Mouse (Mus musculus) adipocyte (in vitro differentiated cells): Measurements from ENCODE around the gene Wscd2.
"Not testable (repeated sequence)": the region's sequence is repeated elsewhere in the genome, so short reads cannot be mapped to it uniquely, and the experiment has no call there.

Experiments used
- DNase-seq: peaks from one replicate; pipeline ENCODE4 v3.0.0-alpha.2; 2016; ENCODE audit warnings: low spot score

The Wscd2 gene

GRCm38 (mm10) chr5:113584439-113584838 is 94.3 kb downstream of the Wscd2 start:
- DNase-seq = no peak

GRCm38 (mm10) chr5:113585619-113586457 is 95.7 kb downstream of the Wscd2 start:
- DNase-seq = not testable (repeated sequence)

- not testable (repeated sequence) for DNase-seq
Measured at GRCm38 (mm10) chr5:113586458-113586849, 96.3 kb downstream of the Wscd2 start.

- DNase-seq = no peak
Measured at GRCm38 (mm10) chr5:113590010-113590640, 100.0 kb downstream of the Wscd2 start.

- no peak for DNase-seq
Measured at GRCm38 (mm10) chr5:113591166-113591565, 101.0 kb downstream of the Wscd2 start.

- no peak for DNase-seq
Measured at GRCm38 (mm10) chr5:113591751-113592230, 101.7 kb downstream of the Wscd2 start.

- no peak for DNase-seq
Measured at GRCm38 (mm10) chr5:113593911-113594705, 104.0 kb downstream of the Wscd2 start.

GRCm38 (mm10) chr5:113596252-113596651 is 106.1 kb downstream of the Wscd2 start:
- no peak for DNase-seq

- DNase-seq = no peak
Measured at GRCm38 (mm10) chr5:113596780-113597353, 106.7 kb downstream of the Wscd2 start.

- no peak for DNase-seq
Measured at GRCm38 (mm10) chr5:113600181-113600580, 110.0 kb downstream of the Wscd2 start.

- DNase-seq = no peak
Measured at GRCm38 (mm10) chr5:113600803-113601202, 110.7 kb downstream of the Wscd2 start.

GRCm38 (mm10) chr5:113603471-113603870 is 113.3 kb downstream of the Wscd2 start:
- no peak for DNase-seq

- no peak for DNase-seq
Measured at GRCm38 (mm10) chr5:113604758-113605157, 114.6 kb downstream of the Wscd2 start.

GRCm38 (mm10) chr5:113606121-113606520 is 116.0 kb downstream of the Wscd2 start:
- DNase-seq = no peak

GRCm38 (mm10) chr5:113606961-113607785 is 117.0 kb downstream of the Wscd2 start:
- DNase-seq = no peak

- DNase-seq = no peak
Measured at GRCm38 (mm10) chr5:113607941-113608431, 117.9 kb downstream of the Wscd2 start.

- no peak for DNase-seq
Measured at GRCm38 (mm10) chr5:113608511-113608910, 118.4 kb downstream of the Wscd2 start.

- DNase-seq = no peak
Measured at GRCm38 (mm10) chr5:113609891-113610290, 119.8 kb downstream of the Wscd2 start.

GRCm38 (mm10) chr5:113610490-113610889 is 120.4 kb downstream of the Wscd2 start:
- no peak for DNase-seq

- no peak for DNase-seq
Measured at GRCm38 (mm10) chr5:113611131-113611530, 121.0 kb downstream of the Wscd2 start.

GRCm38 (mm10) chr5:113611771-113612233 is 121.7 kb downstream of the Wscd2 start:
- DNase-seq = no peak
